Mouse (Mus musculus) cerebral cortex, adult 2 months (tissue): ENCODE measurements around the gene Ube2h.

ENCODE experiments used
- WGBS: fragments of 180-500 bp; shearing (Covaris S2); methylation state at CpG from one replicate; pipeline ENCODE4 v1.1.7; 2018; 5-methylcytosine and 5-hydroxymethylcytosine counted together

The Ube2h gene

GRCm38 (mm10) chr6:30299683-30300082, 4.7 kb downstream of the Ube2h start:
- WGBS = 71% methylated on average over 5 of the region's 5 CpGs

- WGBS = 71% methylated on average over 1 of the region's 1 CpGs
Observed at GRCm38 (mm10) chr6:30299116-30299515, 5.2 kb downstream of the Ube2h start.

GRCm38 (mm10) chr6:30292579-30292978, 11.8 kb downstream of the Ube2h start:
- WGBS = 68% methylated on average over 2 of the region's 2 CpGs

- 79% methylated on average over 6 of the region's 6 CpGs for WGBS
Observed at GRCm38 (mm10) chr6:30287958-30288357, 16.4 kb downstream of the Ube2h start.

- WGBS = 59% methylated on average over 2 of the region's 2 CpGs
Observed at GRCm38 (mm10) chr6:30282361-30282760, 22.0 kb downstream of the Ube2h start.

- WGBS = 33% methylated on average over 1 of the region's 1 CpGs
Observed at GRCm38 (mm10) chr6:30278374-30278773, 26.0 kb downstream of the Ube2h start.

GRCm38 (mm10) chr6:30276882-30277281, 27.5 kb downstream of the Ube2h start:
- WGBS = 82% methylated on average over 7 of the region's 7 CpGs

GRCm38 (mm10) chr6:30276375-30276774, 28.0 kb downstream of the Ube2h start:
- 45% methylated on average over 3 of the region's 3 CpGs for WGBS

GRCm38 (mm10) chr6:30275159-30275847, 29.0 kb downstream of the Ube2h start:
- WGBS = 56% methylated on average over 5 of the region's 5 CpGs

GRCm38 (mm10) chr6:30272911-30273310, 31.4 kb downstream of the Ube2h start:
- WGBS = 46% methylated on average over 3 of the region's 3 CpGs

- WGBS = 79% methylated on average over 11 of the region's 11 CpGs
Observed at GRCm38 (mm10) chr6:30272338-30272905, 31.9 kb downstream of the Ube2h start.

- 51% methylated on average over 5 of the region's 5 CpGs for WGBS
Observed at GRCm38 (mm10) chr6:30269846-30270245, 34.5 kb downstream of the Ube2h start.

GRCm38 (mm10) chr6:30267486-30267885, 36.9 kb downstream of the Ube2h start:
- WGBS = 61% methylated on average over 7 of the region's 7 CpGs

- 74% methylated on average over 4 of the region's 4 CpGs for WGBS
Observed at GRCm38 (mm10) chr6:30265402-30265801, 38.9 kb downstream of the Ube2h start.

GRCm38 (mm10) chr6:30263053-30263452, 41.3 kb downstream of the Ube2h start:
- WGBS = 44% methylated on average over 4 of the region's 4 CpGs

GRCm38 (mm10) chr6:30259271-30259670, 45.1 kb downstream of the Ube2h start:
- 61% methylated on average over 6 of the region's 6 CpGs for WGBS

- WGBS = 88% methylated on average over 1 of the region's 1 CpGs
Observed at GRCm38 (mm10) chr6:30257962-30258361, 46.4 kb downstream of the Ube2h start.

GRCm38 (mm10) chr6:30255846-30256245, 48.5 kb downstream of the Ube2h start:
- 93% methylated on average over 1 of the region's 1 CpGs for whole genome bisulfite sequencing

- 77% methylated on average over 5 of the region's 5 CpGs for WGBS
Observed at GRCm38 (mm10) chr6:30252271-30253010, 51.9 kb downstream of the Ube2h start.

GRCm38 (mm10) chr6:30248708-30249107, 55.6 kb downstream of the Ube2h start:
- WGBS = 40% methylated on average over 3 of the region's 3 CpGs

- 92% methylated on average over 5 of the region's 5 CpGs for WGBS
Observed at GRCm38 (mm10) chr6:30245940-30246339, 58.4 kb downstream of the Ube2h start.

GRCm38 (mm10) chr6:30245397-30245796, 58.9 kb downstream of the Ube2h start:
- WGBS = 43% methylated on average over 5 of the region's 5 CpGs
